Mouse (Mus musculus) C2C12 (cell line): ENCODE measurements around the gene Acsf3.
A peak's percentile ranks its signal among the peaks of the same experiment; 100 is the strongest.

ENCODE experiments used
- CEBPB ChIP-seq: IDR thresholded peaks from one replicate; pipeline ENCODE4 v1.6.1; 2011; ENCODE audit warnings: low read depth, mild to moderate bottlenecking, control low read depth, moderate library complexity
- CTCF ChIP-seq: IDR thresholded peaks from one replicate; pipeline ENCODE4 v1.5.1; 2011; ENCODE audit not compliant: control insufficient read depth, insufficient read depth, insufficient read length
- MAX ChIP-seq: IDR thresholded peaks from one replicate; pipeline ENCODE4 v1.6.1; 2011; ENCODE audit warnings: mild to moderate bottlenecking, control low read depth
- MYOD1 ChIP-seq: IDR thresholded peaks from one replicate; pipeline ENCODE4 v1.6.1; 2011; ENCODE audit warnings: low read depth; ENCODE audit not compliant: control insufficient read depth, insufficient read length
- MYOG ChIP-seq: IDR thresholded peaks from one replicate; pipeline ENCODE4 v1.6.1; 2011; ENCODE audit not compliant: control insufficient read depth, insufficient read length; ENCODE audit errors: extremely low read depth
- USF1 ChIP-seq: IDR thresholded peaks from one replicate; pipeline ENCODE4 v1.6.1; 2011; ENCODE audit warnings: low read depth, mild to moderate bottlenecking, control low read depth, moderate library complexity

DNA sequence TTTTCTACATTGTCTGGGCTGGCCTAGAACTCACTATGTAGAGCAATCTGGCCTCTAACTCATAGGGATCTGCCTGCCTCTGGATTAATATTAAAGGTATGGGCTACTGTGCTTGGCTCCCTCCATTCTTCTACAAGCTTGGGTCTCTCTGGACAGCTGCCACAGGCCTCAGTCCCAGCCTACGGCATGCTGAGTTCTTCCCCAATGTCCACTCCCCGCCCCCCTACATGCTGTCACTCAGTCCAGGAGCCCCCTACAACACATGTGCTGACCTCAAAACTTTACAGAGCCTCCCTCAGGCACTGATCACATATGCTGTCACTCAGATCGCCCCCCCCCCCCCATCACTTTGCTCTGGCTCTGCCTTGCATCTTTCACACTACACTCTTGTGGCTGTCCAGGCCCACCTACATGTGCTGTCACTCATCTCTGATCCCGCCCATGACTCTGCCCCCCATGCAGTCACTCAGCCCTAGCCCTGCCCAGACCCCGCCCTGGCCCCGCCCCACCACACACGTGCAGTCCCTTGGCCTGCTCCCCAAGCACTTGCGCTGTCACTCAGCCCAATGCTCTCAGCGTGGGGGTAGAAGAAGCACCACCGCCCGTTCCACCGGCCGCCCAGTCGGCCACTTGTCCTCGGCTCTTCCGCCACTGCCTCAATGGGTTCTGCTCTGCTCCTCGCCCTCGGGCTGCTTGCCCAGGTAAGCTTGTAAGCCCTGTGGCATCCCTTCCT, 72.7 kb downstream of the Acsf3 start, which contains the start of gene Cdh15:
- TF ChIP-seq CTCF: no peak
- no peak for TF ChIP-seq USF1
- TF ChIP-seq MYOG: no peak
- no peak for TF ChIP-seq CEBPB
- TF ChIP-seq MYOD1: peak; percentile 98
- peak; percentile 28 for TF ChIP-seq MAX
